Mouse (Mus musculus): ENCODE results near the gene Sirt4.

- TF ChIP-seq CTCF (IDR thresholded peaks at IDR 0.05; ENCODE audit: low read depth): peak; percentile 31
- no peak for TF ChIP-seq EP300 (IDR thresholded peaks at IDR 0.05; ENCODE audit: low read depth)
Measured at GRCm38 (mm10) chr5:115523971-115524370, 39.4 kb upstream of the Sirt4 start.
